Mouse (Mus musculus): ENCODE measurements around the gene Gm3448. TPM values are rescaled to one million over a fixed set of nuclear protein-coding genes. Genes with fewer than 3 reads are reported as not detected.

Gm3448 gene
- polyA plus RNA-seq, 1 experiment: 3.4 TPM

DNA sequence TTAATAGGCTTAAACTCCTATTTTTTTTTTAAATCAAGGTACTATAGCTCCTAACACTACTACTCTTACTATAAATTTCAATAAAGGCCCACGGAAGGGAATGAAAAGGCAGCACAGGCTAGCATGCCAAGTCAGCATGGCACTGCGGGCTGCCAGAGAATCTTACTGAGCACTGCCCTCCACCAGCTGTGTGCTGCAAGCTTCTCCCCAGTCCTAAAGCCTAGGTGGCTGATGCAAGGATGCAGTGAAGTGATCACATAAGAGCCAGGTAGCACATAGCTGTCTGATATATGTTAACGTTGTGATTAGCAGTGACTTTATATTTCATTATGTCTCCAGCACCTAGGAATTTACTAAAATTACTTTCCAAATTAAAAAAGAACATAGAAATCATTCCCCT is 81.4 kb downstream of the Gm3448 start:
- no peak for DNase-seq (ENCODE audit: low read depth)

DNA sequence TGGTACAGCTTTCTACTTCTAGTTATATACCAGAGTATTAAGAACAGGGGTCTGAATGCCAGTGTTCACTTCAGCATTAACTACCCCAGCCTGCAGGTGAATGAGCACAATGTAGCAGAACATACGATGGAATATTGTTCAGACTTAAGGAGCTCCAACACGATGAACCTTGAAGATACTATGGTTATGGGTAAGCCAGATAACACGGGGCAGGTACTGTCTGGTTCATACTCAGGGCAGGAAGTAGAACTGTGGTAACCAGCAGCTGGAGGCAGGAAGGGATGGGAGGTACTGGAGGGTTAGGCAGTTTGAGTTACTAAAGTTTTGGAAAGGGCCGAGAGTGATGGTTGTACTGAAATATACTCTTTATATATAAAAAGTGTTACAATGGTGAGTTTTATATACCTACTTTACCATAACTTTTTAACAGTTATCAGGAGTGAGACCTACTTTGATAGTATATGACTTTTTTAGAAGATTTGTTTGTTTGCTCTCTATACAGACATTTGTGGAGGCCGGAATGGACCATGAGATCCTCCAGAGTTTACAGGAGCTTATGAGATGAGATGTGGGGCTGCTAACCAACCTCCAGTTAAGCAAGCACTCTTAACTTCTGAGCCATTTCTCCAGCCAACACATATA is 82.5 kb downstream of the Gm3448 start:
- no peak for DNase-seq (ENCODE audit: low read depth)

DNA sequence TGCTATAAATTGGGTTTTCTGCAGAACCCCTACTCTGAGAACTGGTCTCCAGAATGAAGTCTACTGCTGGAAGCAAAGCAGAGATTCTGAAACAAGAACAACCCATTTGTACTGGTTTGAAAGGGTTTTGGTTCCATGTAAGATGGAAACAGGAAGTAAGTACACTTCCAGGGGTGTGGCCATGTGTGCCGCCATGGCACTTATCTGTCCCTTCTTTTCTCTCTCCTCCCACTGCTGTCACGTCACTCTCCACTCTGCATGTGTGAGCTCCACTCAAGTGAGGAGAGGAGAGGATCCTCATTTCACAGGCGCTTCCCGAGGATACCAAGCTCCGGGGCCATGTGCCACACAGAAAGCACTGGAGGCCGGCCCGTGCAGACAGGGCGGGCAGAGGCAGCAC is 87.9 kb downstream of the Gm3448 start:
- no peak for DNase-seq (ENCODE audit: low read depth)

DNA sequence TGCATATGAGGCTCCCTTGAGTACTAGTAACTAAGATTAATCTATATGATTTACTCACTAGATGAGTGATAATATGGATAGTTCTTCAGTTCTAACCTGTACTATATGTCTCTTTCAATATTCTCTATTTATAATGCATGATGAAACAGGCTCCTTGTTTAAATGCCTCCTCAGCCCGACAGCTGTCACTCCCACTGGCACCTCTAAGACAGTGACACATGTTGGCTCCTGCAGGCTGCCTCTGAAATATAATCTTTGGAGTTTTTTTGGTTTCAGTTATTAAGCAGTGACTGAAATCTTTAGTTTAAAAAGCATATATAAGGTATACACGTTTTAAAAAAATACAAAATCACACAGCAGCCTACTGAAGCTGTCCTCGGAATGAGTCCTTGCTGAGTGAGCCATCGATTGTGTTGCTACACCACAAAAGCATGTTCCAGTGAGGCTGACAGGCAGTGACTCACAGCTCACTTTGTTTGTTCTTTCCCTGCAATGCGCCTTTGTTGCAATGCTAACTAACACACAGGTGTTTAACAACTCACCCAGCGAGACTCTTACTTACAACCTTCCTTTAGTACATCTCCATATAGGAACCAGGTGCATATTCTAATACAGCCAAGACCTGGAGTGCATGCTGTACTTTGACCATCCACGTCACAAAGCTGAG is 92.0 kb downstream of the Gm3448 start:
- DNase-seq (ENCODE audit: low read depth): no peak

Other genes starting within 250 kb of the Gm3448 start
- gene Wdr27, start 98.4 kb downstream of the Gm3448 start, polyA plus RNA-seq (2012; rRNA removed): 12.9 and 13.5 TPM in 2 replicates
- 19.1 and 19.6 TPM in 2 replicates for gene 1600012H06Rik, start 98.4 kb downstream of the Gm3448 start, polyA plus RNA-seq (2012; rRNA removed)
- gene Phf10, start 80.3 kb downstream of the Gm3448 start, polyA plus RNA-seq (2012; rRNA removed): 26.0 and 29.0 TPM in 2 replicates
- gene 9030025P20Rik, start 63.1 kb downstream of the Gm3448 start, polyA plus RNA-seq (2012; rRNA removed): 15.7 and 17.3 TPM in 2 replicates
- 2.1 and 4.8 TPM in 2 replicates for gene Gm3417, start 62.7 kb downstream of the Gm3448 start, polyA plus RNA-seq (2012; rRNA removed)
- gene Gm3435, start 31.4 kb downstream of the Gm3448 start, polyA plus RNA-seq (2012; rRNA removed): 3.3 and 4.5 TPM in 2 replicates
- gene Ermard, start 329 bp downstream of the Gm3448 start, polyA plus RNA-seq (2012; rRNA removed): 53.5 and 69.0 TPM in 2 replicates
- 0.63 and 1.00 TPM in 2 replicates for gene Tcte3, start within 50 bp of the Gm3448 start, polyA plus RNA-seq (2012; rRNA removed)

All from gonadal fat pad, adult 2 months (tissue).